Mouse (Mus musculus) olfactory bulb, adult 2 months (tissue): ENCODE results near the gene Adnp.

Experiments
- CTCF ChIP-seq: fragments of 200-500 bp; IDR thresholded peaks from 2 replicates; pipeline ENCODE4 v1.5.1; 2012; ENCODE audit warnings: low read depth, mild to moderate bottlenecking, low read length, moderate library complexity; ENCODE audit not compliant: insufficient read depth
- POLR2A ChIP-seq: fragments of 200-500 bp; IDR thresholded peaks from 2 replicates; pipeline ENCODE4 v1.6.1; 2012; ENCODE audit warnings: mild to moderate bottlenecking, low read depth, low read length, moderate library complexity; ENCODE audit not compliant: insufficient read depth

DNA sequence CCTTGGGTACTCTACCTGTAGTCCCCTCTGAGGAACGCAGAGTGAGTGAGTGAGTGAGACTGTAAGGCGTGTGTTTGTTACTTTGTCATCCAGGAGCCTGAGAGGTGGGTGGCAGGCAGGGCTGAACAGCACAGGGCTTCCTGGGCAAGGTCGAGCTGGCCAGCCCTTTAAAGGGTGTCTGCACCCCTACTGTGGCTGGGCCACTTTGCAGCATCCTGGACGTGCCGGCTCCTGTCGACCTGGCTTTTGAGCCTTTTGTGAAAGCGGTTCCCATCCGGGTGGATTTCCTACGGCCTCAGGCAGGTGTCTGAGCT, 37.2 kb downstream of the Adnp start:
- TF ChIP-seq CTCF = no peak
- no peak for TF ChIP-seq POLR2A
